In the genomic region with DNA sequence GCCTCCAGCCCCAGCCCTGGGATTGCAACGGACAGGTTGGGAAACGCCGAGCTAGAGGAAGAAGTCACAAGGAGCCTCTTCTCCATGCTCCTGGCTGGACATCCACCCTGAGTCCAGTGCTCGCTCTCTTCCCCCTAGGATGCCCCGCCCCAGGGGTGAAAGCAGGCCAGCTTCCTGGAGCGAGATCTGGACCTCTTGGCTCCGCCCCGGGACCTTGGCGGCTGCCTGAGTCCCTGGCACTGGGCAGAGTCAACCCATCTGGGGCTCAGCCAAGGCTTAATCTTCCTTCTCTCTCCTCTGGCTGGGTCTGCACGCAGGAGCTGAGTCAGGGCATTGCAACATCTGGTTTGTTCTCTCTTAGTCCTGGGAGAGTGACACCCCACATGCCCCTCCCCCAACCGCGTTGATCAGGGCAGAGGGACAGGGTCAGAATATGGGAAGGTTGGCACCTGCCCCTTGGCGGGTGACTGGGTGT, we compare ENCODE assay signal across 9 mouse cellular contexts. TPM values are rescaled to one million over a fixed set of nuclear protein-coding genes. Genes with fewer than 3 reads are reported as not detected.
DNase-seq lines count a peak whose midpoint lies in the region; ATAC-seq and TF ChIP-seq lines count a peak whose summit lies in the region.
"Had no signal": no experiment of that assay in that cellular context is flagged by ENCODE, and none has a peak within 500 bp of the region (broad histone marks: within the 10 kb centered on the region; RNA-seq: fewer than 3 reads in every experiment).

No protein-coding gene starts in this region.

- no peaks in the 10 kb centered on the region for H3K79me3 ChIP-seq in C2C12 (ENCODE audit: low read depth)

- peak overlapping the region; percentile 42 for H3ac ChIP-seq in C2C12 (ENCODE audit: control insufficient read depth, insufficient read length, low read depth)

- no peaks in the 10 kb centered on the region for H3K36me3 ChIP-seq in C2C12 (ENCODE audit: control insufficient read depth, insufficient read depth)
- no peaks in the 10 kb centered on the region for H3K36me3 ChIP-seq in liver, embryonic 13.5 days
- H3K36me3 ChIP-seq: neural tube, embryonic 12.5 days had no signal

- peak overlapping the region; percentile 23; the same call in 1 of the 2 replicates for H3K4me2 ChIP-seq in liver, embryonic 13.5 days
- H3K4me2 ChIP-seq: neural tube, embryonic 12.5 days had no signal

- no peak for TF ChIP-seq CTCF in C2C12 (IDR thresholded peaks at IDR 0.05; ENCODE audit: control insufficient read depth, insufficient read depth, insufficient read length)

- intact Hi-C loops in heart, postnatal 36 days (cut with DNase I) = no loop called here

- H3K4me3 ChIP-seq in C2C12 (ENCODE audit: insufficient read depth, poor library complexity, severe bottlenecking) = no peak overlapping the region
- H3K4me3 ChIP-seq in liver, embryonic 13.5 days (replicated peaks) = no peak overlapping the region
- H3K4me3 ChIP-seq: neural tube, embryonic 12.5 days had no signal

- ATAC-seq in liver, embryonic 13.5 days (ENCODE audit: low read depth) = peak; percentile 58

- DNase-seq in 3134 (ENCODE audit: extremely low read depth, insufficient read length, low spot score) = peak; percentile 95
- DNase-seq in fat pad, adult 2 months (ENCODE audit: extremely low read depth, low read depth, low spot score) = peak; percentile 90
- DNase-seq in heart, postnatal 36 days = peak; percentile 91 to 94
- no peak for DNase-seq in liver, embryonic 13.5 days
- peak; percentile 92 for DNase-seq in ovary, postnatal 36 days (ENCODE audit: low spot score)
- no peak for DNase-seq in embryo, embryonic 9.5 days (ENCODE audit: extremely low spot score)

- no peaks in the 10 kb centered on the region for H3K27me3 ChIP-seq in C2C12 (ENCODE audit: control insufficient read depth, insufficient read depth, insufficient read length)
- H3K27me3 ChIP-seq in liver, embryonic 13.5 days = no peaks in the 10 kb centered on the region
- H3K27me3 ChIP-seq: neural tube, embryonic 12.5 days had no signal

- no peak overlapping the region for H3K27ac ChIP-seq in liver, embryonic 13.5 days
- H3K27ac ChIP-seq: neural tube, embryonic 12.5 days had no signal

- H3K9me3 ChIP-seq in liver, embryonic 13.5 days (replicated peaks) = no peaks in the 10 kb centered on the region
- H3K9me3 ChIP-seq: neural tube, embryonic 12.5 days had no signal

- 0 out of 2 replicates have a peak overlapping the region, but pooled peaks have one; percentile 17 for H3K9ac ChIP-seq in liver, embryonic 13.5 days
- H3K9ac ChIP-seq: neural tube, embryonic 12.5 days had no signal

- H3K4me1 ChIP-seq in liver, embryonic 13.5 days (replicated peaks) = peaks cover 16% of the 10 kb centered on the region
- H3K4me1 ChIP-seq: neural tube, embryonic 12.5 days had no signal

- H3K79me2 ChIP-seq in C2C12 (ENCODE audit: control insufficient read depth, insufficient read depth) = no peaks in the 10 kb centered on the region

- 16% methylated on average over 13 of the region's 13 CpGs for WGBS in liver, embryonic 13.5 days (ENCODE audit: insufficient replicate concordance)

TF ChIP-seq in C2C12, 6 proteins besides CTCF, POLR2A, EP300 and RAD21:
- no peak for TF ChIP-seq MYOG (IDR thresholded peaks at IDR 0.05; ENCODE audit: control insufficient read depth, extremely low read depth, insufficient read length)
- TF ChIP-seq MYOD1 (IDR thresholded peaks at IDR 0.05; ENCODE audit: control insufficient read depth, insufficient read length, low read depth) = peak; percentile 21
- TF ChIP-seq MAX (IDR thresholded peaks at IDR 0.05) = no peak
- no peak for TF ChIP-seq FOSL1 (IDR thresholded peaks at IDR 0.05; ENCODE audit: insufficient read depth, low read length, poor library complexity, severe bottlenecking)
- no peak for TF ChIP-seq USF1 (IDR thresholded peaks at IDR 0.05; ENCODE audit: low read depth)
- peak; percentile 92 for TF ChIP-seq CEBPB (IDR thresholded peaks at IDR 0.05; ENCODE audit: low read depth)
TF ChIP-seq in C2C12: peak in this region for 2.

RNA-seq across cellular contexts. Expression of a gene that starts 8.1 kb away (rescaled TPM):
- 7.8 TPM for polyA plus RNA-seq in C2C12 (2012; fragmentation: generic; extraction: Trizol)
- 1 to 10 TPM; 3.5 TPM for total RNA-seq in heart, postnatal 36 days (2021)
- 3.0 and 3.9 TPM in 2 replicates for polyA plus RNA-seq in liver, embryonic 13.5 days (2015; fragmentation: Nextera tagmentation; extraction: Ambion mirVana)

RNA-seq across cellular contexts. Expression of a gene that starts 21.1 kb away (rescaled TPM):
- polyA plus RNA-seq in C2C12 (2012; fragmentation: generic; extraction: Trizol) = not detected
- total RNA-seq in heart, postnatal 36 days (2021) = not detected
- not detected in 2 replicates for polyA plus RNA-seq in liver, embryonic 13.5 days (2015; fragmentation: Nextera tagmentation; extraction: Ambion mirVana)
- polyA plus RNA-seq: embryonic facial prominence, embryonic 11.5 days had no signal

RNA-seq across cellular contexts. Expression of a gene that starts 30.4 kb away (rescaled TPM):
- not detected for polyA plus RNA-seq in C2C12 (2012; fragmentation: generic; extraction: Trizol)
- under 1 TPM in 1 of 2 experiments, not detected in 1; 0.69 TPM for total RNA-seq in heart, postnatal 36 days (2021)
- not detected in 2 replicates for polyA plus RNA-seq in liver, embryonic 13.5 days (2015; fragmentation: Nextera tagmentation; extraction: Ambion mirVana)
- polyA plus RNA-seq: embryonic facial prominence, embryonic 11.5 days; neural tube, embryonic 12.5 days had no signal

RNA-seq across cellular contexts. Expression of a gene that starts 34.1 kb away (rescaled TPM):
- not detected for polyA plus RNA-seq in C2C12 (2012; fragmentation: generic; extraction: Trizol)
- under 1 TPM; 0.75 to 0.81 TPM for total RNA-seq in heart, postnatal 36 days (2021)
- polyA plus RNA-seq in liver, embryonic 13.5 days (2015; fragmentation: Nextera tagmentation; extraction: Ambion mirVana) = 1.2 and 1.3 TPM in 2 replicates

RNA-seq across cellular contexts. Expression of a gene that starts 57.0 kb away (rescaled TPM):
- polyA plus RNA-seq in C2C12 (2012; fragmentation: generic; extraction: Trizol) = not detected
- not detected for total RNA-seq in heart, postnatal 36 days (2021)
- polyA plus RNA-seq in liver, embryonic 13.5 days (2015; fragmentation: Nextera tagmentation; extraction: Ambion mirVana) = not detected in 2 replicates
- polyA plus RNA-seq: embryonic facial prominence, embryonic 11.5 days; neural tube, embryonic 12.5 days had no signal

Comparison
In these comparisons a context has a peak if more than half of its experiments do, and no peak if none do; other contexts are left out.
1. DNase-seq: peak in 3134 (single experiment), fat pad, adult 2 months (single experiment), heart, postnatal 36 days (2 of 2) and ovary, postnatal 36 days (single experiment); none in liver, embryonic 13.5 days (single experiment) and embryo, embryonic 9.5 days (single experiment).